Mouse (Mus musculus): ENCODE results near the gene Actr3b.
"Not testable (repeated sequence)": the region's sequence is repeated elsewhere in the genome, so short reads cannot be mapped to it uniquely, and the experiment has no call there.

Actr3b gene

GRCm38 (mm10) chr5:25759460-25760409 lies at the start of gene Actr3b:
TSS of gene Actr3b (plus strand) at chr5:25759997.
- in situ Hi-C loops (cut with MboI, MseI): no loop called here

- in situ Hi-C loops (cut with MboI, MseI): not testable (repeated sequence)
Observed at GRCm38 (mm10) chr5:25713001-25713706, 46.6 kb upstream of the Actr3b start.

- in situ Hi-C loops (cut with MboI, MseI): no loop called here
Observed at GRCm38 (mm10) chr5:25719390-25719789, 40.4 kb upstream of the Actr3b start.

GRCm38 (mm10) chr5:25723016-25723415 lies 36.8 kb upstream of the Actr3b start:
- in situ Hi-C loops (cut with MboI, MseI): no loop called here

GRCm38 (mm10) chr5:25724134-25724675 lies 35.6 kb upstream of the Actr3b start:
- in situ Hi-C loops (cut with MboI, MseI): no loop called here

GRCm38 (mm10) chr5:25734318-25734717 lies 25.5 kb upstream of the Actr3b start:
- in situ Hi-C loops (cut with MboI, MseI): no loop called here

- in situ Hi-C loops (cut with MboI, MseI): no loop called here
Observed at GRCm38 (mm10) chr5:25735861-25736260, 23.9 kb upstream of the Actr3b start.

- in situ Hi-C loops (cut with MboI, MseI): no loop called here
Observed at GRCm38 (mm10) chr5:25738448-25738847, 21.3 kb upstream of the Actr3b start.

GRCm38 (mm10) chr5:25738902-25739301 lies 20.9 kb upstream of the Actr3b start:
- in situ Hi-C loops (cut with MboI, MseI): not testable (repeated sequence)

- in situ Hi-C loops (cut with MboI, MseI): no loop called here
Observed at GRCm38 (mm10) chr5:25747904-25748303, 11.9 kb upstream of the Actr3b start.

- in situ Hi-C loops (cut with MboI, MseI): no loop called here
Observed at GRCm38 (mm10) chr5:25748613-25749012, 11.2 kb upstream of the Actr3b start.

- in situ Hi-C loops (cut with MboI, MseI): no loop called here
Observed at GRCm38 (mm10) chr5:25751552-25751951, 8.2 kb upstream of the Actr3b start.

- in situ Hi-C loops (cut with MboI, MseI): no loop called here
Observed at GRCm38 (mm10) chr5:25752862-25753261, 6.9 kb upstream of the Actr3b start.

- in situ Hi-C loops (cut with MboI, MseI): no loop called here
Observed at GRCm38 (mm10) chr5:25753556-25754235, 6.1 kb upstream of the Actr3b start.

GRCm38 (mm10) chr5:25754236-25754766 lies 5.5 kb upstream of the Actr3b start:
- in situ Hi-C loops (cut with MboI, MseI): no loop called here

GRCm38 (mm10) chr5:25760410-25760832 lies 624 bp downstream of the Actr3b start:
- in situ Hi-C loops (cut with MboI, MseI): no loop called here

- in situ Hi-C loops (cut with MboI, MseI): no loop called here
Observed at GRCm38 (mm10) chr5:25760871-25761270, 1.1 kb downstream of the Actr3b start.

GRCm38 (mm10) chr5:25761850-25762249 lies 2.1 kb downstream of the Actr3b start:
- in situ Hi-C loops (cut with MboI, MseI): no loop called here

GRCm38 (mm10) chr5:25769006-25769405 lies 9.2 kb downstream of the Actr3b start:
- in situ Hi-C loops (cut with MboI, MseI): no loop called here

- in situ Hi-C loops (cut with MboI, MseI): no loop called here
Observed at GRCm38 (mm10) chr5:25769406-25769805, 9.6 kb downstream of the Actr3b start.

GRCm38 (mm10) chr5:25772456-25772855 lies 12.7 kb downstream of the Actr3b start:
- in situ Hi-C loops (cut with MboI, MseI): no loop called here
